Mouse (Mus musculus) cerebellum, adult 2 months (tissue): ENCODE data around the gene Nelfa.

Experiments used
- CTCF ChIP-seq: fragments of 200-500 bp; IDR thresholded peaks from 2 replicates; pipeline ENCODE4 v1.5.1; 2011; ENCODE audit warnings: low read depth, mild to moderate bottlenecking, control low read depth, low read length, moderate library complexity, borderline replicate concordance; ENCODE audit not compliant: insufficient read depth
- POLR2A ChIP-seq: fragments of 200-500 bp; IDR thresholded peaks from 2 replicates; pipeline ENCODE4 v1.6.1; 2011; ENCODE audit warnings: low read length, control low read depth, borderline replicate concordance; ENCODE audit not compliant: insufficient read depth

GRCm38 (mm10) chr5:33903176-33903575, 33.0 kb downstream of the Nelfa start:
- no peak for TF ChIP-seq POLR2A
- TF ChIP-seq CTCF: no peak
